Mouse (Mus musculus) urinary bladder, postnatal 4 days (tissue): Measurements from ENCODE around the gene Epo.

Experiments
- DNase-seq, 2 experiments: peaks; one replicate each; pipeline ENCODE4 v3.0.0; 2021 to 2022; ENCODE audit warnings: low spot score in 2 of 2

The Epo gene

GRCm38 (mm10) chr5:137533117-137533827, at the start of gene Epo, which contains the start of gene Gnb2:
Gene Epo, minus strand, starts transcription at chr5:137533242.
Gene Gnb2, minus strand, starts transcription at chr5:137533510.
- peak; percentile 98 to 99 for DNase-seq

- no peak for DNase-seq
These were observed 49.7 kb upstream of the Epo start for GRCm38 (mm10) chr5:137582702-137583101.

- DNase-seq = no peak
These were observed 47.2 kb upstream of the Epo start for GRCm38 (mm10) chr5:137580246-137580645.

GRCm38 (mm10) chr5:137574470-137574901, 41.4 kb upstream of the Epo start:
- DNase-seq = no peak

GRCm38 (mm10) chr5:137570691-137571586, 37.9 kb upstream of the Epo start:
- DNase-seq = no peak

GRCm38 (mm10) chr5:137570181-137570580, 37.1 kb upstream of the Epo start:
- no peak for DNase-seq

- DNase-seq = no peak
These were observed 36.6 kb upstream of the Epo start, which contains the start of gene Tfr2 for GRCm38 (mm10) chr5:137569665-137570064. Gene Tfr2, plus strand, starts transcription at chr5:137569840.

- DNase-seq = no peak
These were observed 36.0 kb upstream of the Epo start for GRCm38 (mm10) chr5:137569031-137569430.

GRCm38 (mm10) chr5:137568223-137568798, 35.3 kb upstream of the Epo start:
- DNase-seq = no peak

GRCm38 (mm10) chr5:137566416-137566815, 33.4 kb upstream of the Epo start:
- DNase-seq = no peak

- DNase-seq = no peak
These were observed 32.7 kb upstream of the Epo start for GRCm38 (mm10) chr5:137565744-137566143.

- DNase-seq = no peak
These were observed 29.9 kb upstream of the Epo start for GRCm38 (mm10) chr5:137562965-137563364.

- no peak for DNase-seq
These were observed 28.5 kb upstream of the Epo start for GRCm38 (mm10) chr5:137561556-137561955.

- DNase-seq = no peak
These were observed 20.9 kb upstream of the Epo start for GRCm38 (mm10) chr5:137553898-137554297.

- DNase-seq = peak; percentile 68 to 78
These were observed 20.4 kb upstream of the Epo start, which contains the start of gene Actl6b for GRCm38 (mm10) chr5:137553411-137553837. Gene Actl6b, plus strand, starts transcription at chr5:137553517.

- DNase-seq = no peak
These were observed 20.0 kb upstream of the Epo start for GRCm38 (mm10) chr5:137553000-137553399.

GRCm38 (mm10) chr5:137551119-137551518, 18.1 kb upstream of the Epo start:
- DNase-seq = peak in 1 of 2 experiments; percentile 36

GRCm38 (mm10) chr5:137549840-137550239, 16.8 kb upstream of the Epo start:
- DNase-seq = no peak

GRCm38 (mm10) chr5:137545596-137545995, 12.6 kb upstream of the Epo start:
- no peak for DNase-seq

GRCm38 (mm10) chr5:137544926-137545325, 11.9 kb upstream of the Epo start:
- DNase-seq = peak in 1 of 2 experiments; percentile 45

- peak in 1 of 2 experiments; percentile 36 for DNase-seq
These were observed 8.9 kb upstream of the Epo start for GRCm38 (mm10) chr5:137541768-137542540.
